ENCODE assay signal across 34 mouse cellular contexts in genomic region chr2:38039621-38040020, GRCm38 (mm10).
"Had no signal": no experiment of that assay in that cellular context is flagged by ENCODE, and none has a peak within 500 bp of the region (broad histone marks: within the 10 kb centered on the region; RNA-seq: fewer than 3 reads in every experiment).

No protein-coding gene starts in this region.

- H3K27me3 ChIP-seq: heart, embryonic 12.5 days; heart, embryonic 13.5 days; heart, embryonic 15.5 days; hindbrain, embryonic 12.5 days; hindbrain, embryonic 13.5 days; hindbrain, embryonic 15.5 days; intestine, embryonic 15.5 days; kidney, embryonic 15.5 days had no signal

- H3K27ac ChIP-seq: heart, embryonic 10.5 days; heart, embryonic 13.5 days; heart, embryonic 15.5 days; hindbrain, embryonic 10.5 days; hindbrain, embryonic 12.5 days; hindbrain, embryonic 13.5 days; hindbrain, embryonic 14.5 days; hindbrain, embryonic 15.5 days; hindbrain, postnatal 0 days; intestine, embryonic 15.5 days; layer of hippocampus, adult 2 months; left cerebral cortex, adult 2 months had no signal

- ATAC-seq: hindbrain, embryonic 16.5 days; hindbrain, postnatal 0 days; inflammation-experienced regulatory T-cells, adult 6 months; intestine, embryonic 15.5 days; intestine, embryonic 16.5 days; intestine, postnatal 0 days had no signal

- H3K4me3 ChIP-seq: heart, embryonic 10.5 days; heart, embryonic 12.5 days; heart, embryonic 13.5 days; heart, embryonic 15.5 days; hindbrain, embryonic 10.5 days; hindbrain, embryonic 12.5 days; hindbrain, embryonic 13.5 days; hindbrain, embryonic 15.5 days; intestine, embryonic 15.5 days; kidney, embryonic 15.5 days; layer of hippocampus, adult 2 months; left cerebral cortex, adult 2 months had no signal

- H3K4me1 ChIP-seq: heart, embryonic 12.5 days; heart, embryonic 13.5 days; heart, embryonic 15.5 days; intestine, embryonic 15.5 days had no signal

- H3K36me3 ChIP-seq: heart, embryonic 10.5 days; heart, embryonic 12.5 days; heart, embryonic 13.5 days; heart, embryonic 15.5 days; hindbrain, embryonic 10.5 days; hindbrain, embryonic 12.5 days; hindbrain, embryonic 13.5 days; hindbrain, embryonic 15.5 days; intestine, embryonic 15.5 days; kidney, embryonic 15.5 days had no signal

- DNase-seq: heart, postnatal 10 days; heart, postnatal 14 days; heart, postnatal 36 days; heart, postnatal 4 days; kidney, adult 11 months; kidney, adult 18-20 months; kidney, adult 8-10 months; kidney, adult 9 months; kidney, postnatal 10 days; kidney, postnatal 14 days; kidney, postnatal 25 days; kidney, postnatal 36 days; kidney, postnatal 4 days; layer of hippocampus, adult 9-11 months; layer of hippocampus, postnatal 36 days had no signal

- H3K9me3 ChIP-seq: heart, embryonic 10.5 days; heart, embryonic 12.5 days; heart, embryonic 13.5 days; heart, embryonic 15.5 days; hindbrain, embryonic 10.5 days; hindbrain, embryonic 12.5 days; hindbrain, embryonic 13.5 days; hindbrain, embryonic 15.5 days; intestine, embryonic 15.5 days; kidney, embryonic 15.5 days had no signal

- H3K4me2 ChIP-seq: heart, embryonic 11.5 days; heart, embryonic 12.5 days; heart, embryonic 13.5 days; heart, embryonic 15.5 days; hindbrain, embryonic 12.5 days; hindbrain, embryonic 13.5 days; hindbrain, embryonic 14.5 days; hindbrain, embryonic 15.5 days; intestine, embryonic 15.5 days; kidney, embryonic 15.5 days had no signal

- H3K9ac ChIP-seq: heart, embryonic 12.5 days; heart, embryonic 13.5 days; heart, embryonic 15.5 days; hindbrain, embryonic 12.5 days; hindbrain, embryonic 13.5 days; hindbrain, embryonic 14.5 days; hindbrain, embryonic 15.5 days; intestine, embryonic 15.5 days; kidney, embryonic 15.5 days had no signal
